Mouse (Mus musculus) yolk sac, embryonic 10.5 days (tissue): ENCODE data around the gene Srgap3.
A peak's percentile ranks its signal among the peaks of the same experiment; 100 is the strongest.

Source experiments
- DNase-seq: peaks from one replicate; pipeline ENCODE4 v3.0.0-alpha.2; 2017; ENCODE audit warnings: low spot score

Srgap3 gene

GRCm38 (mm10) chr6:112686485-112686884 is 260.6 kb downstream of the Srgap3 start:
- DNase-seq, result no peak

GRCm38 (mm10) chr6:112684065-112684464 is 263.0 kb downstream of the Srgap3 start:
- peak; percentile 15 for DNase-seq
